Mouse (Mus musculus) spleen, adult 2 months (tissue): ENCODE results near the gene Dcaf10.

Experiments used
- CTCF ChIP-seq: fragments of 200-500 bp; IDR thresholded peaks from 2 replicates; pipeline ENCODE4 v1.5.1; 2011; ENCODE audit warnings: mild to moderate bottlenecking, inconsistent platforms; ENCODE audit not compliant: insufficient read depth, insufficient read length, insufficient replicate concordance; ENCODE audit errors: extremely low read depth
- POLR2A ChIP-seq: fragments of 200-500 bp; IDR thresholded peaks from 2 replicates; pipeline ENCODE4 v1.6.1; 2011; ENCODE audit warnings: low read depth, low read length, inconsistent platforms

DNA sequence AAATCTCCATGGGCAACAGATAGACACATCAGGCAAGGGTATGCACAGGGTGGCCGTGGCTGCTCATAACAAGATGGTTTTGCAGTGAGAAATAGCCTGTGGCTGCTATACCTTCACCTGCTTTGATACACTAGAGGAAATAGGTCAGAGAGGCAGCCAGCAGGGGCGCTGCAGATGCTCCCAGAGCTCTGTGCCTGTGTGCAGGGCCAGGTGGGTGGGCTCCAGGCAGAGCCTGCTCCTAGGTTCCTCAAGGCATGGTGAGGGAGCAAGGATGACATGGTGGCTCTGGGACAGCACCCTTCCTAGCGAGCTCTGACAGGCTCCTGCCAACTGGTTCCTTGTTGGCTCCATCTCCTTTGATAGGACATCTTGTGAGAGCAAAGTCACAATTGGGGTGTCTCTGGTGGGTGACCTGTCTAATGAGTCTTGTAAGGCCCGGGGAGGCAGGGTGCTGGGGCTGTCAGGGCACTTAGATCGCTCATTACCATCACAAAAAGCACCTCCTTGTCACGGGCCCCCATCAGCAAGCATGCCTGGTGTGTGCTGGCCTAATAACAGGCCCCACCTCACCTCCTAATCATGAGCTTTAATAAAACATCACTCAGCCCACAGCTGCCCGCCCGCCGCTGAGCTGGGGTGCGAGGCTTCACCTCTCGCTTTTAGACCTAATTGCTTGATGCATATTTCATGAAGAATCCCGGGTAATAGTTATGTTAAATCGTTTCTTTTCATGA, 85.0 kb downstream of the Dcaf10 start:
- TF ChIP-seq CTCF (no peak), POLR2A (no peak)
